Mouse (Mus musculus) stomach, postnatal 0 days (tissue): ENCODE data around the gene Ssu72. TPM values are rescaled to one million over a fixed set of nuclear protein-coding genes. Genes with fewer than 3 reads are reported as not detected.

ENCODE experiments used
- ATAC-seq: fragments of 200-750 bp; cut with Nextera tagmentation; 2 replicates; pipeline ENCODE4 v1.8.0; 2017; ENCODE audit not compliant: low FRiP score, low TSS enrichment
- DNase-seq: peaks from one replicate; pipeline ENCODE4 v3.0.0-alpha.2; 2016; ENCODE audit warnings: low spot score
- H3K27ac ChIP-seq: fragments of 300-500 bp; sonication (generic); replicated peaks from 2 replicates; pipeline ENCODE4 v1.5.1; 2014; ENCODE audit warnings: mild to moderate bottlenecking, control low read depth
- H3K27me3 ChIP-seq: fragments of 300-500 bp; sonication (generic); 2 replicates; pipeline ENCODE4 v1.6.1; 2014; ENCODE audit warnings: low read length; ENCODE audit not compliant: control insufficient read depth, insufficient read depth
- H3K36me3 ChIP-seq: fragments of 300-500 bp; sonication (generic); 2 replicates; pipeline ENCODE4 v1.6.1; 2014; ENCODE audit warnings: low read length, mixed read lengths; ENCODE audit not compliant: control insufficient read depth, insufficient read depth
- H3K4me1 ChIP-seq: fragments of 300-500 bp; sonication (generic); replicated peaks from 2 replicates; pipeline ENCODE4 v1.6.1; 2014; ENCODE audit warnings: antibody characterized with exemption; ENCODE audit not compliant: control insufficient read depth, insufficient read depth
- H3K4me2 ChIP-seq: fragments of 300-500 bp; sonication (generic); replicated peaks from 2 replicates; pipeline ENCODE4 v1.6.1; 2014; ENCODE audit warnings: low read depth, mild to moderate bottlenecking, control low read depth, moderate library complexity
- H3K4me3 ChIP-seq: fragments of 300-500 bp; sonication (generic); 2 replicates; pipeline ENCODE4 v1.5.1; 2014; ENCODE audit warnings: low read depth, low read length, control low read depth
- H3K9ac ChIP-seq: fragments of 300-500 bp; sonication (generic); 2 replicates; pipeline ENCODE4 v1.6.1; 2014; ENCODE audit warnings: mild to moderate bottlenecking, low read length, control low read depth, mixed read lengths
- H3K9me3 ChIP-seq: fragments of 300-500 bp; sonication (generic); 2 replicates; pipeline ENCODE4 v1.6.1; 2016; ENCODE audit warnings: low read length; ENCODE audit not compliant: control insufficient read depth
- CTCF ChIP-seq: IDR thresholded peaks from 2 replicates; pipeline ENCODE4 v1.5.1; 2016; ENCODE audit warnings: antibody characterized with exemption, low read depth, mild to moderate bottlenecking, moderate library complexity
- EP300 ChIP-seq: optimal IDR thresholded peaks from 2 replicates; pipeline ENCODE3; 2016; ENCODE audit warnings: antibody characterized with exemption
- WGBS: fragments of 180-500 bp; shearing (Covaris S2); extraction: QIAGEN DNeasy Blood & Tissue Kit; methylation state at CpG from one replicate; pipeline ENCODE4 v1.1.7; 2014; 5-methylcytosine and 5-hydroxymethylcytosine counted together
- polyA plus RNA-seq: library from polyadenylated mRNA; unstranded; fragments of >200 nt; fragmentation: Nextera tagmentation; extraction: Ambion mirVana; gene quantifications from 2 replicates; pipeline ENCODE4 v1.2.1, GENCODE M21; 2015

Gene Ssu72
- polyA plus RNA-seq, 1 experiment from 2014 or later, result 153 TPM

- TF ChIP-seq EP300, result no peak
- TF ChIP-seq CTCF, result no peak
- ATAC-seq, result no peak
- Histone ChIP-seq H3K27me3 (no peaks in the 10 kb centered on the region), H3K36me3 (no peaks in the 10 kb centered on the region), H3K27ac (peak overlapping the region; percentile 35; the same call in 1 of the 2 replicates), H3K4me2 (no peak overlapping the region), H3K4me3 (no peak overlapping the region), H3K9ac (no peak overlapping the region), H3K9me3 (no peaks in the 10 kb centered on the region), H3K4me1 (peaks cover 13% of the 10 kb centered on the region)
- DNase-seq, result peak; percentile 16
- 56% methylated on average over 2 of the region's 2 CpGs for WGBS
Measured at GRCm38 (mm10) chr4:155777816-155778215, 73.2 kb downstream of the Ssu72 start.

- TF ChIP-seq EP300 (no peak), CTCF (no peak)
- H3K9ac ChIP-seq, result no peak overlapping the region
- H3K36me3 ChIP-seq, result no peaks in the 10 kb centered on the region
- peaks cover 9% of the 10 kb centered on the region for H3K4me1 ChIP-seq
- no peaks in the 10 kb centered on the region for H3K27me3 ChIP-seq
- no peak overlapping the region for H3K4me3 ChIP-seq
- ATAC-seq, result no peak
- H3K27ac ChIP-seq, result no peak overlapping the region; the same call in 1 of the 2 replicates
- 72% methylated on average over 4 of the region's 4 CpGs for WGBS
- no peak for DNase-seq
- no peak overlapping the region for H3K4me2 ChIP-seq
- no peaks in the 10 kb centered on the region for H3K9me3 ChIP-seq
Measured at GRCm38 (mm10) chr4:155779498-155779897, 74.9 kb downstream of the Ssu72 start.

GRCm38 (mm10) chr4:155780895-155781294, 76.3 kb downstream of the Ssu72 start:
- peak overlapping the region; percentile 45; the same call in 1 of the 2 replicates for H3K27ac ChIP-seq
- ATAC-seq (no peak; the same call in 1 of the 2 replicates), DNase-seq (no peak)
- no peaks in the 10 kb centered on the region for H3K36me3 ChIP-seq
- WGBS, result 35% methylated on average over 6 of the region's 6 CpGs
- no peak overlapping the region for H3K9ac ChIP-seq
- H3K9me3 ChIP-seq, result no peaks in the 10 kb centered on the region
- TF ChIP-seq CTCF (no peak), EP300 (no peak)
- no peak overlapping the region for H3K4me3 ChIP-seq
- peaks cover 7% of the 10 kb centered on the region for H3K4me1 ChIP-seq
- H3K27me3 ChIP-seq, result no peaks in the 10 kb centered on the region
- H3K4me2 ChIP-seq, result no peak overlapping the region

Other genes with a start within 250 kb of the Ssu72 start
- gene Tmem52, start 235.7 kb upstream of the Ssu72 start, polyA plus RNA-seq, result 0.21 TPM in 1 of 2 replicates, not detected in the other
- gene Gnb1, start 213.4 kb upstream of the Ssu72 start, polyA plus RNA-seq, result 263 and 272 TPM in 2 replicates
- gene Nadk, start 142.4 kb upstream of the Ssu72 start, polyA plus RNA-seq, result 75.2 and 78.4 TPM in 2 replicates
- gene Slc35e2, start 103.4 kb upstream of the Ssu72 start, polyA plus RNA-seq, result 3.2 and 3.8 TPM in 2 replicates
- 39.5 and 46.9 TPM in 2 replicates for gene Cdk11b, start 79.9 kb upstream of the Ssu72 start, polyA plus RNA-seq
- gene Gm10563, start 59.4 kb upstream of the Ssu72 start, polyA plus RNA-seq, result not detected in 2 replicates
- gene Mmp23, start 51.4 kb upstream of the Ssu72 start, polyA plus RNA-seq, result 87.9 and 89.3 TPM in 2 replicates
- gene Mib2, start 35.6 kb upstream of the Ssu72 start, polyA plus RNA-seq, result 10.5 and 11.0 TPM in 2 replicates
- 9.6 and 11.0 TPM in 2 replicates for gene Fndc10, start 10.5 kb upstream of the Ssu72 start, polyA plus RNA-seq
- gene Tmem240, start 30.0 kb downstream of the Ssu72 start, polyA plus RNA-seq, result 0.39 and 0.45 TPM in 2 replicates
- 48.8 and 55.1 TPM in 2 replicates for gene Atad3a, start 56.3 kb downstream of the Ssu72 start, polyA plus RNA-seq
- 30.0 and 32.3 TPM in 2 replicates for gene Vwa1, start 69.9 kb downstream of the Ssu72 start, polyA plus RNA-seq
- 0.13 and 0.27 TPM in 2 replicates for gene Tmem88b, start 81.1 kb downstream of the Ssu72 start, polyA plus RNA-seq
- 0.10 and 0.13 TPM in 2 replicates for gene Ankrd65, start 85.6 kb downstream of the Ssu72 start, polyA plus RNA-seq
- gene Mrpl20, start 98.1 kb downstream of the Ssu72 start, polyA plus RNA-seq, result 230 and 240 TPM in 2 replicates
- gene Ccnl2, start 107.7 kb downstream of the Ssu72 start, polyA plus RNA-seq, result 72.2 and 83.2 TPM in 2 replicates
- 129 and 133 TPM in 2 replicates for gene Aurkaip1, start 126.5 kb downstream of the Ssu72 start, polyA plus RNA-seq
- gene Mxra8, start 134.9 kb downstream of the Ssu72 start, polyA plus RNA-seq, result 79.4 and 88.4 TPM in 2 replicates
- 8.1 and 10.4 TPM in 2 replicates for gene Dvl1, start 142.6 kb downstream of the Ssu72 start, polyA plus RNA-seq
- 0.11 and 0.28 TPM in 2 replicates for gene Tas1r3, start 158.6 kb downstream of the Ssu72 start, polyA plus RNA-seq
- gene Cptp, start 164.6 kb downstream of the Ssu72 start, polyA plus RNA-seq, result 25.0 and 26.5 TPM in 2 replicates
- 30.7 and 32.6 TPM in 2 replicates for gene Ints11, start 164.7 kb downstream of the Ssu72 start, polyA plus RNA-seq
- 35.7 and 36.5 TPM in 2 replicates for gene Pusl1, start 187.0 kb downstream of the Ssu72 start, polyA plus RNA-seq
- 9.7 and 10.2 TPM in 2 replicates for gene Acap3, start 187.0 kb downstream of the Ssu72 start, polyA plus RNA-seq
- gene Ube2j2, start 239.0 kb downstream of the Ssu72 start, polyA plus RNA-seq, result 72.8 and 75.5 TPM in 2 replicates